Mouse (Mus musculus): ENCODE results near the gene Runx2.

DNA sequence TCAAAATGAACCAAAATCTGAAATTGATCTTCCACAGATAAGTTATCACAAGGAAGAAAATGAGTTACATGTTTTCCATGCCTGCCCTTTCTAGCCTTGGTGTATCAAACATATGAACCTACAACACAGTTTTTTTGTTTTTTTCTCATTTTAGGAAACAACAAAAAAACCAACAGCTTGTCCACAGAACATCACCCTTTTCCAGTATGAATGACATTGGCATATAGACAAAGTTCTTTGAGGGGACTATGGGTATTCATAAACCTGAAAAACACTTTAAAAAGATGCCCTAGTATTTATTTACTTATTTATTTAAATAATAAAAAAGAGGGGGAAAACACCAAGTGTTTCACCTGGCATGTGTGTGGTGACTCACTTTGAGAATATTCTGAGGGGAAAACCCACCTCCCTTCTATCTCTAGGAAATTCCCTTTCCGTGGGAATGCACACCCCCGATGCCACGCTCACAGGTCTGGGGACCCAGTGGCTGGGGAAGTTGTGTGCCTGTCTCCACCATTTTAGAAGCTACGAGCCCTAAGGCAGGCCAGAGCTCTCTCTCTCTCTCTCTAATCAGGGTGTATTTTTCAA is 249.9 kb downstream of the Runx2 start:
- TF ChIP-seq ZC3H11A (IDR thresholded peaks at IDR 0.05; ENCODE audit: borderline replicate concordance, low read depth, low read length) (no peak), MAFK (IDR thresholded peaks at IDR 0.05; ENCODE audit: insufficient read depth, low read depth, low read length) (no peak), ZNF384 (IDR thresholded peaks at IDR 0.05; ENCODE audit: low read depth, low read length) (no peak), HCFC1 (IDR thresholded peaks at IDR 0.05; ENCODE audit: borderline replicate concordance, insufficient read depth, low read length) (no peak), CHD2 (IDR thresholded peaks at IDR 0.05; ENCODE audit: low read depth, low read length) (no peak)

Data from ES-E14 (cell line).